Mouse (Mus musculus) intestine, embryonic 16.5 days (tissue): ENCODE data around the gene Fam234b. TPM values are rescaled to one million over a fixed set of nuclear protein-coding genes. Genes with fewer than 3 reads are reported as not detected.
A peak's percentile ranks its signal among the peaks of the same experiment; 100 is the strongest.

Source experiments
- ATAC-seq: fragments of 200-750 bp; cut with Nextera tagmentation; 2 replicates; pipeline ENCODE4 v1.8.0; 2017; ENCODE audit warnings: moderate TSS enrichment, moderate library complexity
- H3K27ac ChIP-seq: fragments of 300-500 bp; sonication (generic); 2 replicates; pipeline ENCODE4 v1.5.1; 2014; ENCODE audit warnings: mild to moderate bottlenecking, low read length
- H3K27me3 ChIP-seq: fragments of 300-500 bp; sonication (generic); replicated peaks from 2 replicates; pipeline ENCODE4 v1.6.1; 2014; ENCODE audit warnings: low read length, control low read depth, mixed read lengths; ENCODE audit not compliant: control insufficient read depth, insufficient read depth
- H3K36me3 ChIP-seq: fragments of 300-500 bp; sonication (generic); 2 replicates; pipeline ENCODE4 v1.6.1; 2014; ENCODE audit warnings: low read length, control low read depth; ENCODE audit not compliant: control insufficient read depth, insufficient read depth
- H3K4me1 ChIP-seq: fragments of 300-500 bp; sonication (generic); 2 replicates; pipeline ENCODE4 v1.6.1; 2014; ENCODE audit warnings: low read length, control low read depth, mixed read lengths; ENCODE audit not compliant: control insufficient read depth, insufficient read depth
- H3K4me2 ChIP-seq: fragments of 300-500 bp; sonication (generic); 2 replicates; pipeline ENCODE4 v1.6.1; 2014; ENCODE audit warnings: low read depth, low read length, control low read depth
- H3K4me3 ChIP-seq: fragments of 300-500 bp; sonication (generic); 2 replicates; pipeline ENCODE4 v1.5.1; 2014; ENCODE audit warnings: mild to moderate bottlenecking, low read length
- H3K9ac ChIP-seq: fragments of 300-500 bp; sonication (generic); 2 replicates; pipeline ENCODE4 v1.6.1; 2014; ENCODE audit warnings: low read depth, low read length
- H3K9me3 ChIP-seq: fragments of 300-500 bp; sonication (generic); 2 replicates; pipeline ENCODE4 v1.6.1; 2016; ENCODE audit warnings: low read length, control low read depth; ENCODE audit not compliant: control insufficient read depth
- WGBS: fragments of 180-500 bp; shearing (Covaris S2); extraction: QIAGEN DNeasy Blood & Tissue Kit; methylation state at CpG from one replicate; pipeline ENCODE4 v1.1.7; 2014; 5-methylcytosine and 5-hydroxymethylcytosine counted together
- polyA plus RNA-seq: library from polyadenylated mRNA; unstranded; fragments of >200 nt; fragmentation: Nextera tagmentation; extraction: Ambion mirVana; gene quantifications from 2 replicates; pipeline ENCODE4 v1.2.1, GENCODE M21; 2015

The Fam234b gene
- polyA plus RNA-seq, 1 experiment from 2014 or later: 36.9 TPM

- H3K4me1 ChIP-seq: no peaks in the 10 kb centered on the region
- no peaks in the 10 kb centered on the region for H3K9me3 ChIP-seq
- H3K27me3 ChIP-seq: no peaks in the 10 kb centered on the region
- no peak overlapping the region for H3K4me3 ChIP-seq
- WGBS: 82% methylated on average over 6 of the region's 6 CpGs
- no peaks in the 10 kb centered on the region for H3K36me3 ChIP-seq
- H3K4me2 ChIP-seq: no peak overlapping the region
- no peak overlapping the region for H3K27ac ChIP-seq
- H3K9ac ChIP-seq: no peak overlapping the region
- ATAC-seq: no peak
These were observed 7.7 kb upstream of the Fam234b start for GRCm38 (mm10) chr6:135190122-135190521.

- Histone ChIP-seq H3K27me3 (no peaks in the 10 kb centered on the region), H3K9ac (no peak overlapping the region)
These were observed 5.9 kb upstream of the Fam234b start for GRCm38 (mm10) chr6:135191906-135192305.

GRCm38 (mm10) chr6:135192993-135193392 lies 4.8 kb upstream of the Fam234b start:
- Histone ChIP-seq H3K4me2 (no peak overlapping the region), H3K4me1 (no peaks in the 10 kb centered on the region; the same call in 1 of the 2 replicates), H3K4me3 (no peak overlapping the region), H3K27ac (no peak overlapping the region), H3K27me3 (no peaks in the 10 kb centered on the region), H3K36me3 (no peaks in the 10 kb centered on the region), H3K9ac (no peak overlapping the region), H3K9me3 (no peaks in the 10 kb centered on the region)
- 80% methylated on average over 8 of the region's 8 CpGs for WGBS
- no peak for ATAC-seq

More at GRCm38 (mm10) chr6:135191906-135192305, 5.9 kb upstream of the Fam234b start:
- no peak for ATAC-seq
- Histone ChIP-seq H3K4me3 (no peak overlapping the region), H3K4me1 (no peaks in the 10 kb centered on the region), H3K27ac (no peak overlapping the region), H3K36me3 (no peaks in the 10 kb centered on the region), H3K4me2 (no peak overlapping the region), H3K9me3 (no peaks in the 10 kb centered on the region)
- WGBS: 69% methylated on average over 1 of the region's 1 CpGs

GRCm38 (mm10) chr6:135193733-135194132 lies 4.0 kb upstream of the Fam234b start:
- H3K4me2 ChIP-seq: no peak overlapping the region
- H3K9ac ChIP-seq: no peak overlapping the region
- WGBS: 56% methylated on average over 4 of the region's 4 CpGs
- no peak overlapping the region for H3K27ac ChIP-seq
- H3K9me3 ChIP-seq: no peaks in the 10 kb centered on the region
- no peaks in the 10 kb centered on the region for H3K36me3 ChIP-seq
- no peak for ATAC-seq
- no peak overlapping the region for H3K4me3 ChIP-seq
- no peaks in the 10 kb centered on the region; the same call in 1 of the 2 replicates for H3K4me1 ChIP-seq
- H3K27me3 ChIP-seq: no peaks in the 10 kb centered on the region

- no peaks in the 10 kb centered on the region for H3K9me3 ChIP-seq
- no peaks in the 10 kb centered on the region for H3K27me3 ChIP-seq
- H3K4me1 ChIP-seq: no peaks in the 10 kb centered on the region; the same call in 1 of the 2 replicates
- no peaks in the 10 kb centered on the region for H3K36me3 ChIP-seq
- no peak overlapping the region for H3K9ac ChIP-seq
- H3K4me3 ChIP-seq: no peak overlapping the region
- no peak overlapping the region for H3K27ac ChIP-seq
- H3K4me2 ChIP-seq: no peak overlapping the region
- no peak for ATAC-seq
- WGBS: 78% methylated on average over 4 of the region's 4 CpGs
These were observed 2.9 kb upstream of the Fam234b start for GRCm38 (mm10) chr6:135194907-135195306.

GRCm38 (mm10) chr6:135196707-135197106 lies 1.1 kb upstream of the Fam234b start:
- Histone ChIP-seq H3K9me3 (no peaks in the 10 kb centered on the region), H3K9ac (no peak overlapping the region), H3K27me3 (no peaks in the 10 kb centered on the region), H3K4me1 (peaks cover 7% of the 10 kb centered on the region; the same call in 1 of the 2 replicates), H3K36me3 (no peaks in the 10 kb centered on the region), H3K4me2 (no peak overlapping the region), H3K27ac (no peak overlapping the region), H3K4me3 (no peak overlapping the region)
- 68% methylated on average over 8 of the region's 8 CpGs for WGBS
- ATAC-seq: no peak

GRCm38 (mm10) chr6:135197446-135197845 lies 331 bp upstream of the Fam234b start:
- H3K27ac ChIP-seq: peak overlapping the region; percentile 80; the same call in 1 of the 2 replicates
- H3K9ac ChIP-seq: peak overlapping the region; percentile 92
- no peaks in the 10 kb centered on the region for H3K9me3 ChIP-seq
- H3K4me3 ChIP-seq: peak overlapping the region; percentile 75
- H3K27me3 ChIP-seq: no peaks in the 10 kb centered on the region
- ATAC-seq: no peak
- H3K36me3 ChIP-seq: no peaks in the 10 kb centered on the region
- H3K4me2 ChIP-seq: peak overlapping the region; percentile 85
- 18% methylated on average over 7 of the region's 7 CpGs for WGBS
- peaks cover 9% of the 10 kb centered on the region; the same call in 1 of the 2 replicates for H3K4me1 ChIP-seq

GRCm38 (mm10) chr6:135198726-135199125 lies 949 bp downstream of the Fam234b start:
- Histone ChIP-seq H3K4me2 (peak overlapping the region; percentile 85), H3K36me3 (no peaks in the 10 kb centered on the region), H3K4me1 (peaks cover 9% of the 10 kb centered on the region; the same call in 1 of the 2 replicates), H3K9me3 (no peaks in the 10 kb centered on the region), H3K4me3 (peak overlapping the region; percentile 75), H3K27me3 (no peaks in the 10 kb centered on the region), H3K27ac (peak overlapping the region; percentile 46; the same call in 1 of the 2 replicates), H3K9ac (peak overlapping the region; percentile 92)
- ATAC-seq: no peak
- WGBS: 37% methylated on average over 6 of the region's 6 CpGs

- 59% methylated on average over 16 of the region's 16 CpGs for WGBS
- Histone ChIP-seq H3K4me3 (peak overlapping the region; percentile 26), H3K9ac (peak overlapping the region; percentile 46)
These were observed 2.6 kb downstream of the Fam234b start for GRCm38 (mm10) chr6:135200122-135200957.

More at GRCm38 (mm10) chr6:135200122-135200957, 2.6 kb downstream of the Fam234b start:
- peak overlapping the region; percentile 85 for H3K4me2 ChIP-seq
- ATAC-seq: peak; percentile 83
- peak overlapping the region; percentile 91 for H3K27ac ChIP-seq
- H3K27me3 ChIP-seq: no peaks in the 10 kb centered on the region
- no peaks in the 10 kb centered on the region for H3K9me3 ChIP-seq
- no peaks in the 10 kb centered on the region for H3K36me3 ChIP-seq
- peaks cover 9% of the 10 kb centered on the region; the same call in 1 of the 2 replicates for H3K4me1 ChIP-seq
